Mouse (Mus musculus) hindbrain, embryonic 10.5 days (tissue): ENCODE measurements around the gene Btbd16. TPM values are rescaled to one million over a fixed set of nuclear protein-coding genes. Genes with fewer than 3 reads are reported as not detected.

Experiments
- DNase-seq: peaks from one replicate; pipeline ENCODE4 v3.0.0-alpha.2; 2017; ENCODE audit warnings: low spot score
- H3K27ac ChIP-seq: fragments of 300-500 bp; sonication (generic); 2 replicates; pipeline ENCODE4 v1.5.1; 2016; ENCODE audit warnings: mild to moderate bottlenecking, moderate library complexity
- H3K27me3 ChIP-seq: fragments of 300-500 bp; sonication (generic); 2 replicates; pipeline ENCODE4 v1.6.1; 2016; ENCODE audit warnings: mild to moderate bottlenecking; ENCODE audit not compliant: poor library complexity, insufficient read depth, severe bottlenecking
- H3K36me3 ChIP-seq: fragments of 300-500 bp; sonication (generic); 2 replicates; pipeline ENCODE4 v1.6.1; 2016; ENCODE audit warnings: mild to moderate bottlenecking, moderate library complexity
- H3K4me1 ChIP-seq: fragments of 300-500 bp; sonication (generic); replicated peaks from 2 replicates; pipeline ENCODE4 v1.6.1; 2016; ENCODE audit warnings: mild to moderate bottlenecking
- H3K4me3 ChIP-seq: fragments of 300-500 bp; sonication (generic); 2 replicates; pipeline ENCODE4 v1.5.1; 2016; ENCODE audit warnings: mild to moderate bottlenecking, moderate library complexity
- H3K9me3 ChIP-seq: fragments of 300-500 bp; sonication (generic); 2 replicates; pipeline ENCODE4 v1.6.1; 2016; ENCODE audit warnings: mild to moderate bottlenecking, moderate library complexity
- WGBS: fragments of 180-500 bp; shearing (Covaris S2); methylation state at CpG from one replicate; pipeline ENCODE4 v1.1.7; 2016; 5-methylcytosine and 5-hydroxymethylcytosine counted together
- polyA plus RNA-seq: library from polyadenylated mRNA; unstranded; fragments of >200 nt; fragmentation: Nextera tagmentation; extraction: Ambion mirVana; gene quantifications from 2 replicates; pipeline ENCODE4 v1.2.1, GENCODE M21; 2016

The Btbd16 gene
- polyA plus RNA-seq, 1 experiment from 2014 or later = not detected

DNA sequence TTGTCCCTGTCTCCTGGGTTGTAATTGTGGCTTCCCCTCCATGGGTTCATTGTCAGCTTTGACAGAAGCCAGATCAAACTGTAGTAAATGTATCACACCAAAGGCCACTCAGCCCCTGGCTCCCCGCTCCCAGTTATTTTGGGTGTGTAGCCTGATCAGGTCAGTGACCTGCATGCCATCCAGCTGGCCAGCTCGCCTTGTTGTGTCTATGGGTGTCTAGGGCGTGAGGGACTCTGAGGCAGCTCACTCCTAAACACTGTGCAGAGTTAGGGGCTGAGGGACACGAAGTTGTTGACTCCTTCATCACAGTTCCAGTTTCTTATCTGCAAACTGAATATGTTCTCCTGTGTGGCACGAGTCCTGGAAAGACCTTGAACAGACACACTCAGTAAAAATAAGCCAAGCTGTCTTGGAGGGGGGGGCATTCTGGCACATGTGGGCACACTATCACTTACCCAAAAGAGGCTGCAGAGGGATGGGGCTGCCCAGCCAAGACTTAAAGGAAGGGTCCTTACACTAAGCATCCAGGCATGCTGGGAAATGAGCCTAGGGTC lies 7.1 kb downstream of the Btbd16 start:
- no peaks in the 10 kb centered on the region for H3K9me3 ChIP-seq
- no peaks in the 10 kb centered on the region for H3K27me3 ChIP-seq
- H3K4me3 ChIP-seq = no peak overlapping the region
- DNase-seq = no peak
- no peak overlapping the region for H3K27ac ChIP-seq
- no peaks in the 10 kb centered on the region for H3K4me1 ChIP-seq
- H3K36me3 ChIP-seq = no peaks in the 10 kb centered on the region
- 74% methylated on average over 5 of the region's 5 CpGs for WGBS

DNA sequence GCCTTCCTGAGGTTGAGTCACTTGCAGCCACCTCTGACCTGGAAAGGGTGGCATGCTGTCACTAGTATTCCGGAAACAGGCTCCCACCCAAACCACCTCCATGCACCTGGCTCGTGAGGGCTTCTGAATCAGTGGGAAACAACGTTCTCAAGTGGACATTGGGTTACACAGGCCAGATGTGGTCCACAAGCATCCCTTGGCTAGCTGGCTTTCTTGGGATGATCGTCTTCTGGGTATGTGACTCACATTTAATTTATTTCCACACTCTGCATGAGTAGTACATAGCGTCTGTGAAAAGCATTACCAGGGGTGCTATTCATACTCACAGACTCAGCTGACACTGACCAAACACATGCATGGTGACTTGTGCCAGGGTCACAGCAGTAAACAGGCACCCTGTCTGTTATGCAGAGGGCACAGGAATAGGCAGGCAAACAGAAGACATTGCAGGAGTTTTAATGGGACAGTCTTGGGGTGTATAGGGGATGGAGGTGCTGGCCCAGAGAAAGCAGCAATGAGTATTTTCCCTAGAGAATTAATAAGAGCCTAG lies 8.7 kb downstream of the Btbd16 start:
- Histone ChIP-seq H3K9me3 (no peaks in the 10 kb centered on the region), H3K27me3 (no peaks in the 10 kb centered on the region), H3K27ac (no peak overlapping the region), H3K36me3 (no peaks in the 10 kb centered on the region), H3K4me1 (no peaks in the 10 kb centered on the region), H3K4me3 (no peak overlapping the region)
- DNase-seq = no peak
- 86% methylated on average over 5 of the region's 5 CpGs for WGBS

DNA sequence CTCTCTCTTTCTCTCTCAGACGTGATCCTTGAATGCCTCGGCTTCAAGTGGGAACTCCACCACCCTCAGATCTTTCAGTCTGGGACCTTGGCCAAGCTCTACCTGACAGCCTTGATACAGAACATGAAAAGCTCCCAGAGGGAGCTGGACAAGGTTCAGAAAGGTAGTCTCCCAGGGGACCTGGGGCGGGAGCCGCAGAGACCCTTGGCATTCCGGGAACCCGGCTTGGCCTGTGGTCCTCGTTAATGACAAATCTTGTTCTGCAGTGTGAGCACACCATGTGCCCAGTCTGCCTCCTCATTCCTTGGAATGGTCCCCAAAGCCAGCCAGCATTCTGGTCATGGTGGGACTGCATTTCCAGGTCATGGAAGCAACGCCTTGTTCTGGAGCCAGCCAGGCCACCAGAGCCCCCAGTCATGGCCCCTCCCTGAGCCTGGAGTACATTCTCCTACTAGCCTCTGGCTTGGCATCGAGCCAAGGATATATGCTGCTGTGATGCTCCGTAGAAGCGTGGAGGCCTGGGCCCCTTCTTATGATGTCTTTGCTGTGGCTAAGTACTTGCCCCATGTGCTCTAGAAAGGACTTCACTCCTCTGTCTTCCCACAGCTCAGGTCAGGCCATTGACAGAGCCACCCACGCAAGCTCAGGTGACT lies 12.2 kb downstream of the Btbd16 start:
- WGBS = 93% methylated on average over 12 of the region's 12 CpGs
- H3K27me3 ChIP-seq = no peaks in the 10 kb centered on the region
- no peak for DNase-seq

DNA sequence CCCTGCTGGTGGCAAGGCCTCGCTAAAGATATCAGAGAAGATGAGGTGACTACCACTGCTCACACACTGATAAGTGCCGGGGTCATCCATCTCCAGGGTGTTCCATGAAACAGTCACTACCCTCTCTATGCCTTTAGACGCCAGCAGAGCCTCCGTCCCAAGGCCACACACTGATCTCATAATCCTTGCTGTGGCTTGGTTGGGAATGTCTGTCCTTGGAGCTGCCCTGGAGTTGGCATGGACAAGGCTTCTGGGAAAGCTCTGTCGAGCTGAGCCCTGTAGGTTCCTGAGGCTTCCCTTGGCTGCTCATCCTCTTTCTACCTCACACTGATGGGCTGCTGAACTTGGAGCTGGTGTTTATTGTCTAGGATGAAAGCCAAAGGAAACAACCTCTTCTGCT lies 12.8 kb downstream of the Btbd16 start:
- Histone ChIP-seq H3K9me3 (no peaks in the 10 kb centered on the region), H3K4me3 (no peak overlapping the region), H3K27ac (no peak overlapping the region), H3K27me3 (no peaks in the 10 kb centered on the region), H3K4me1 (peaks cover 2% of the 10 kb centered on the region; the same call in 1 of the 2 replicates), H3K36me3 (no peaks in the 10 kb centered on the region)
- WGBS = 87% methylated on average over 5 of the region's 5 CpGs
- no peak for DNase-seq

More for the DNA sequence above, 12.2 kb downstream of the Btbd16 start:
- no peak overlapping the region for H3K4me3 ChIP-seq
- H3K27ac ChIP-seq = no peak overlapping the region
- no peaks in the 10 kb centered on the region for H3K9me3 ChIP-seq
- no peaks in the 10 kb centered on the region for H3K36me3 ChIP-seq
- no peaks in the 10 kb centered on the region; the same call in 1 of the 2 replicates for H3K4me1 ChIP-seq

DNA sequence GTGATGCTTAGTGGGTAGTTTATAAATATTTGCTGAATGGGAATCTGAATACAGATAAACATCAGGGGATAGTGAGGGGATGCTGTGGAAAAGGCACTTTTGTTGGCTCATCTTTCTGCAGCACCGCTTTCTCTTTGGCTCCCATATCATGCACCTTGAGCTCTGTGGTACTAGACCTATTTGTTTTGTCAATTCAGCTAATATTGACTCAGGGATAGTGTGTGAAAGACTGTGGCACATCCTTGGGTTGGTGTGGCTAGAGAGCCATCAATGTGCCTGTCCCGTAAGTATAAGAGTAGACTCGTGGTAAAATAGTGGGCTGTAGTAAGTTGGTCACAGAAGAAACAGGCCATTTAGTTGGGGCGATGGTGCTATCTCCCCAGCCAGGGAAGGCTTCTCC lies 13.7 kb downstream of the Btbd16 start:
- no peak overlapping the region for H3K27ac ChIP-seq
- H3K27me3 ChIP-seq = no peaks in the 10 kb centered on the region
- H3K36me3 ChIP-seq = no peaks in the 10 kb centered on the region
- H3K4me1 ChIP-seq = peaks cover 7% of the 10 kb centered on the region; the same call in 1 of the 2 replicates
- DNase-seq = no peak
- H3K4me3 ChIP-seq = no peak overlapping the region
- WGBS = 95% methylated on average over 4 of the region's 4 CpGs
- H3K9me3 ChIP-seq = no peaks in the 10 kb centered on the region

DNA sequence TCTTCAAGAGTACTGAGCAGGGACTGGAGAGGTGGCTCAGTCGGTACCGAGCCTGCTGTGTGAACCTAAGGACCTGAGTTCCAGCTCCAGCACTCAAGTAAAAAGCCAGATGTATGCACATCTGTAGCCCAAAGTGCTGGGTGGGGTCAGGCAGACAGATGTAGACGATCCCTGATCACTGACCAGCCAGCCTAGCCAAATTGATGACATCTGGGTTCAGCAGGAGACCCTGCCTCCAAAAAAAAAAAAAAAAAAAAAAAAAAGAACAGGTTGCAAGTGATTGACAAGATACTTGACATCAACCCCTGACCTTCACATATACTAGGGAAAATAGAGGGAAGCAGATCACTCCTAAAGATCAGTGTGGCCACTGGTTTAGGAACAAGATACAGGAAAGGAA lies 15.1 kb downstream of the Btbd16 start:
- Histone ChIP-seq H3K27ac (no peak overlapping the region), H3K36me3 (no peaks in the 10 kb centered on the region), H3K4me1 (peaks cover 7% of the 10 kb centered on the region; the same call in 1 of the 2 replicates), H3K4me3 (no peak overlapping the region), H3K27me3 (no peaks in the 10 kb centered on the region), H3K9me3 (no peaks in the 10 kb centered on the region)
- WGBS = 83% methylated on average over 3 of the region's 3 CpGs
- no peak for DNase-seq

DNA sequence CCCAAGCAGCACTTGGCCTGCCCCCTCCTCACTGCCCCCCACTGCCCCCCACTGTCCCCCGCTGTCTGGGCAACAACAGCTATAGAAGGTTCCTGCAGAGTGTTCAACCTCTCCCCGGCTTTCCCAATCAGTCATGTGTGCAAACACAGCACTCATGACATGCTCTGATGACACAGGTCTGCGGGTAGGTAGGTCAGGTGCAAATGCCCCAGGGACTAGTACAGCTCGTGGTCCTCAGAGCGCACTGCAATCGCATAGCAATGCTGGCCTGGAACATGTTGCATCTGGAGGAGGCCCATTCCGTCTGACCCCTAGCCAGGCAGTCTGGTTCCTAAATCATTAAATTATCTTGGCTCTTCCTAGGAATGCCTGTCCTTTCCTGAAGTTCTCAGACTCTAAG lies 15.6 kb downstream of the Btbd16 start:
- H3K36me3 ChIP-seq = no peaks in the 10 kb centered on the region
- DNase-seq = no peak
- H3K4me3 ChIP-seq = no peak overlapping the region
- H3K27ac ChIP-seq = no peak overlapping the region
- WGBS = 81% methylated on average over 7 of the region's 7 CpGs
- no peaks in the 10 kb centered on the region for H3K27me3 ChIP-seq
- no peaks in the 10 kb centered on the region for H3K9me3 ChIP-seq
- peaks cover 7% of the 10 kb centered on the region; the same call in 1 of the 2 replicates for H3K4me1 ChIP-seq

DNA sequence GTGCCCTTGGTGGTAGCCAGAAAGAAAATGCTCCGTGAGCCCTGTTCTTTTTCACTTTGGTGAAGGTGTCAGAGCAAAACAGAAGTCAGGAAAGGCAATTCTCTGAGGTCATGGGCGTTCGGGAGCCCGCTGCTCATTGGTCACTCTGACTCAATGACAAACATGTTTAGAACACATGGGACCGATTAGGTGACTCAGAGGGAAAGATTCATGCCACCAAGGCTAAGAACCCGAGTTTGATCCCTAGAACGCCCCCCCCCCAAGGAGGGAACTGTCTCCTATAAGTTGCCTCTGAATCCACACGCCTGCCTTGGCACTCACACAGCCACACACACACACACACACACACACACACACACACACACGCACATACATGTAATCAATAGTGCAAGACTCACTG lies 19.8 kb downstream of the Btbd16 start:
- Histone ChIP-seq H3K27ac (no peak overlapping the region), H3K4me3 (no peak overlapping the region), H3K9me3 (no peaks in the 10 kb centered on the region), H3K27me3 (no peaks in the 10 kb centered on the region), H3K4me1 (peaks cover 7% of the 10 kb centered on the region; the same call in 1 of the 2 replicates), H3K36me3 (no peaks in the 10 kb centered on the region)
- 85% methylated on average over 9 of the region's 9 CpGs for WGBS
- DNase-seq = no peak

DNA sequence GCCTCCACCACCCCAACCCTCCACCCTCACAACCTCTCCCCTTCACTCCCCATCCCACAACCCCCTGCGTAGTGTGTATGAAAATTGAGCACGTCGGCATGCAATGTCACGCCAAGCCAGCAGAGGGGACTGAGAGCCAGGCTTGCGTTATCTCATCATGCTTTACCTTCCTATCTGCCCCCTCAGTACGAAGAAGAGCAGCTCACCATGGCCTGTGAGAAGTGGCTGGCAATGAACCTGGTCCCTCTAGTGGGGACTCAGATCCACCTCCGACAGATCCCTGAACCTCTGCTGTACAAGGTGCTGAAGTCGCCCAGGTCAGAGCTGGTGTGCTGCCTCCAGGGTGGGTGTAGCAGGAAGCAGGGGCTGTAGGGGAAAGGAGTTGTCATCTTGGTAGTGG lies 22.9 kb downstream of the Btbd16 start:
- no peaks in the 10 kb centered on the region for H3K9me3 ChIP-seq
- H3K36me3 ChIP-seq = no peaks in the 10 kb centered on the region
- no peak overlapping the region for H3K4me3 ChIP-seq
- 70% methylated on average over 8 of the region's 8 CpGs for WGBS
- peaks cover 4% of the 10 kb centered on the region; the same call in 1 of the 2 replicates for H3K4me1 ChIP-seq
- no peak overlapping the region for H3K27ac ChIP-seq
- no peak for DNase-seq
- no peaks in the 10 kb centered on the region for H3K27me3 ChIP-seq

DNA sequence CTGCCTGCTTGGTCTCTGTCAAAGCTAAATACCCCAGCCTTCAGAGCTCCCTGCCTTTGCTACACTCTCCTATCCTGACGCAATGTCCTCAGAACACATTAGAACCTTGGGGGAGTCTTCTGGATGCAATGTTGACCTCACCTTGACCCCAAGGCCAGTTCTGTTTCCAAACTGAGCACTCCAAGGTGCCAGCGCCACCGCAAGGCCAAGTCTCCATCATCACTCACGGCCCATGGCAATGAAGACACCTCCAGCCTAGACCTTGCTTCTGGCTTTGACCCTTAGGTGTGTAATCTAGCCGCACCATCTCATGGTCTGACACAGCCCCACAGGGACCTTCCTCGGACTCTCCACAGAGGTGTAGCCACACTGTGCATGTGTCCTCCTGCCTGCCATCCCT lies 23.7 kb downstream of the Btbd16 start:
- H3K4me3 ChIP-seq = no peak overlapping the region
- no peaks in the 10 kb centered on the region for H3K9me3 ChIP-seq
- H3K27me3 ChIP-seq = no peaks in the 10 kb centered on the region
- H3K4me1 ChIP-seq = no peaks in the 10 kb centered on the region
- WGBS = 92% methylated on average over 6 of the region's 6 CpGs
- H3K27ac ChIP-seq = no peak overlapping the region
- no peaks in the 10 kb centered on the region for H3K36me3 ChIP-seq
- no peak for DNase-seq

DNA sequence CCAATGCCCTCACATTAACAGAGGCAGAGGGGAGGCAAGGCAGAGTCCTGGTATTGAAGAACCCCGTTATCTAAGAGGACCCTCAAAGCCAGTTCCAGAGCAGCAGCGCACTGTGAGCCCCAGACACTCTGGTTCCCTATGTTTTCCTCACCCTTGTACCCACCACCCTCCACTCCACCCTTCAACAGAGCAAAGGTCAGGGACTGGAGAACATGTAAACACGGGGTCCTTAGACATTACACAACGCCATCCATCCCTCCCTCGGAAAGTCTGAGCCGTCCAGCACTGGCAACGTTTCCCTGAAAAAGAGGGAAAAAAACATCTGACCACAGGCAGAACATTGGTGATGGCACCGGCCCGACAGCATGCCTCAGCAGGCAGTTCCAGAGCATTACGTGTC lies 25.5 kb downstream of the Btbd16 start:
- peaks cover 2% of the 10 kb centered on the region; the same call in 1 of the 2 replicates for H3K27me3 ChIP-seq
- 85% methylated on average over 10 of the region's 10 CpGs for WGBS

DNA sequence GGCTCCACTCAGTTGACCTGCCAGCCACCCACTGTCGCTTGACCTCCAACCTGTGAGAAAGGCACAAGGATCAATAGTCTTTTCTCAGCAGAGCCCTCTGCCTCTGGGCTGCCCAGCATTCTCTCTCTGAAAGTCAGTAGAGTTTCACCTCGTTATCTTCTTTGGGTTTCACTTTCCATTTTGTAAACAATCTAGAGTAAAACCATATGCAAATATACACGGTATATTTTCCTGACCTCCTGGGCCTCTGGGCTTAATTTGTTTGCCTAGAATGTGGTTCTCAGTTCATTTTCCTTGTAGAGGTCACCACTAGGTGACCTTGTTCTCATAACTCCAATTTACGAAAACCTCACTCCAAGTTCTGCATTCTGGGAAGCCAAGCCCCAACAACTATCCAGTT lies 26.8 kb downstream of the Btbd16 start:
- no peaks in the 10 kb centered on the region for H3K9me3 ChIP-seq
- H3K27ac ChIP-seq = no peak overlapping the region
- 63% methylated on average over 4 of the region's 4 CpGs for WGBS
- H3K36me3 ChIP-seq = no peaks in the 10 kb centered on the region
- H3K27me3 ChIP-seq = peaks cover 6% of the 10 kb centered on the region; the same call in 1 of the 2 replicates
- no peak overlapping the region for H3K4me3 ChIP-seq
- no peak for DNase-seq
- H3K4me1 ChIP-seq = no peaks in the 10 kb centered on the region

More for the DNA sequence above, 25.5 kb downstream of the Btbd16 start:
- H3K36me3 ChIP-seq = no peaks in the 10 kb centered on the region
- no peak overlapping the region for H3K27ac ChIP-seq
- H3K4me3 ChIP-seq = no peak overlapping the region
- H3K4me1 ChIP-seq = no peaks in the 10 kb centered on the region
- no peak for DNase-seq
- no peaks in the 10 kb centered on the region for H3K9me3 ChIP-seq

DNA sequence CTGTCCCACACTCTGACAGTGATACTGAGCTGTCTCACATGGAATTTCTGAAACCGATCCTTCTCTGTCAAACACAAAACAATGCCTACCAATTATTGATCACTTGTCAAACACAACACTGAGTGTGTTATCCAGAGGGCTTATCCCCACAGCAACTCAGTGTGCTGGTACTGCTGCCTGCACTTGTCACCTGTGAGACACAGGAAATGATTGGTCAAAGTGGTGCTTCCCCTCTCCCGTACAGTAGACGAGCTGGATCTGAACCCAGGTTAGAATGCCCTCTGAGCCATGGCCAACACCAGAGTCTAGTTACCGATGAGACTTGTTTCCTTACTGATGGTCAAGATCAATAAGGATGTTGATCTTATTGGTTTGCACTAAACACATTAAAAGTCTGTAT lies 27.9 kb downstream of the Btbd16 start:
- DNase-seq = no peak
- Histone ChIP-seq H3K27me3 (peaks cover 6% of the 10 kb centered on the region; the same call in 1 of the 2 replicates), H3K9me3 (no peaks in the 10 kb centered on the region), H3K4me3 (no peak overlapping the region), H3K36me3 (no peaks in the 10 kb centered on the region), H3K27ac (no peak overlapping the region), H3K4me1 (no peaks in the 10 kb centered on the region)
- 95% methylated on average over 4 of the region's 4 CpGs for WGBS
